Mouse (Mus musculus) forebrain, embryonic 11.5 days (tissue): ENCODE results near the gene Gm8138. TPM values are rescaled to one million over a fixed set of nuclear protein-coding genes. Genes with fewer than 3 reads are reported as not detected.
"Not testable (repeated sequence)": the region's sequence is repeated elsewhere in the genome, so short reads cannot be mapped to it uniquely, and the experiment has no call there.

Source experiments
- ATAC-seq: fragments of 200-750 bp; cut with Nextera tagmentation; replicated peaks from 2 replicates; pipeline ENCODE4 v1.8.0; 2017; ENCODE audit warnings: moderate TSS enrichment; ENCODE audit not compliant: low FRiP score
- DNase-seq: peaks from one replicate; pipeline ENCODE4 v3.0.0-alpha.2; 2017; ENCODE audit warnings: low spot score
- H3K27ac ChIP-seq: fragments of 300-500 bp; sonication (generic); 2 replicates; pipeline ENCODE4 v1.5.1; 2014; ENCODE audit warnings: low read depth, low read length
- H3K27me3 ChIP-seq: fragments of 300-500 bp; sonication (generic); 2 replicates; pipeline ENCODE4 v1.6.1; 2014; ENCODE audit warnings: mild to moderate bottlenecking, low read length, mixed read lengths; ENCODE audit not compliant: control insufficient read depth, insufficient read depth
- H3K36me3 ChIP-seq: fragments of 300-500 bp; sonication (generic); 2 replicates; pipeline ENCODE4 v1.6.1; 2014; ENCODE audit warnings: mild to moderate bottlenecking, low read length, moderate library complexity, mixed read lengths; ENCODE audit not compliant: control insufficient read depth, insufficient read depth
- H3K4me1 ChIP-seq: fragments of 300-500 bp; sonication (generic); replicated peaks from 2 replicates; pipeline ENCODE4 v1.6.1; 2014; ENCODE audit warnings: low read length, mixed read lengths; ENCODE audit not compliant: control insufficient read depth, insufficient read depth
- H3K4me2 ChIP-seq: fragments of 300-500 bp; sonication (generic); 2 replicates; pipeline ENCODE4 v1.6.1; 2014; ENCODE audit warnings: low read depth, mild to moderate bottlenecking, low read length, moderate library complexity, mixed read lengths; ENCODE audit not compliant: severe bottlenecking
- H3K4me3 ChIP-seq: fragments of 300-500 bp; sonication (generic); 2 replicates; pipeline ENCODE4 v1.5.1; 2014; ENCODE audit warnings: low read depth, low read length
- H3K9ac ChIP-seq: fragments of 300-500 bp; sonication (generic); 2 replicates; pipeline ENCODE4 v1.6.1; 2014; ENCODE audit warnings: low read length
- H3K9me3 ChIP-seq: fragments of 300-500 bp; sonication (generic); 2 replicates; pipeline ENCODE4 v1.6.1; 2016; ENCODE audit warnings: low read length, mixed read lengths; ENCODE audit not compliant: control insufficient read depth
- WGBS: fragments of 180-500 bp; shearing (Covaris S2); extraction: QIAGEN DNeasy Blood & Tissue Kit; methylation state at CpG from one replicate; pipeline ENCODE4 v1.1.7; 2014; 5-methylcytosine and 5-hydroxymethylcytosine counted together
- polyA plus RNA-seq: library from polyadenylated mRNA; unstranded; fragments of >200 nt; fragmentation: Nextera tagmentation; extraction: Ambion mirVana; gene quantifications from 2 replicates; pipeline ENCODE4 v1.2.1, GENCODE M21; 2014

The Gm8138 gene
- polyA plus RNA-seq: not detected in 2 replicates

DNA sequence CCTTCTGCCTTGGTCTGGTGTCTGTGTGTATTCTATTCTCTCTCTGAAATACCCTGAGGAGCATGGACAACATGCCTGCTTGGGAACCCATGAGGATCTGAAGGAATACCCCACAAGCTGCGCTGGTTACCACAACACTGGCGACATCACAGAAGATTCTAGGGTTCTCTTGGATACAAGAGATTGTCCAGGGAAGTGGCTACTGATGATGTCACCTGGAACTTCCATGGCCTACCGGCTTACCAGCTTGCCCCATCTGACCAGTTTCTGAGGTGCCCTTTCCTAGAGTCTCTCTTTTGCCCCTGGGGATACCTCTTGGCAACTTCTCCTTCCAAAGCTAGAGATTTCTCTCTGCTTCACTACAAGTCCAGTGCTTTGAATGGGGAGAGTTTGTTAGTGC lies at the start of gene Gm8138:
Gene Gm8138 (minus strand): TSS at position 101 of the 400 bp plus-strand sequence.
- DNase-seq, H3K27ac ChIP-seq, H3K4me3 ChIP-seq, ATAC-seq, H3K27me3 ChIP-seq, H3K36me3 ChIP-seq, H3K4me1 ChIP-seq, H3K9ac ChIP-seq, H3K9me3 ChIP-seq, H3K4me2 ChIP-seq: not testable (repeated sequence)
- WGBS: no CpG with 5 or more reads among the region's 3 CpGs

DNA sequence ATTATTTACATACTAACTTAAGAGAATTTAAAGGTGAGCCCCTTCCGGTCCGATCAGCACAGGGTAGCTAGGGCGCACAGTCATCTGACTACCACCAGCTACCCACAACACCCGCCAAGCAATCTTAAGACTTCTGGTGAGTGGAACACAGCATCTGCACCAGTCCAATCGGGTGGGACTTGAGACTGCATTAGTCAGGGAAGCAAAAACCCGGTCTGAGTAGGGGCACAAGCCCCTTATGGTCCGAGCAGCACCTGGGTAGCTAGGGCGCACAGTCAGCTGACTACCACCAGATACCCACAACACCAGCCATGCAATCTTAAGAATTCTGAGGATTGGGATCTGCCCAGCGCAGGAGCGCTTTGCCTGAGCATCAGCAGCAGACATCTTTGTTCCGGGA lies 54.4 kb downstream of the Gm8138 start:
- H3K4me1 ChIP-seq, ATAC-seq, H3K36me3 ChIP-seq, H3K4me2 ChIP-seq, H3K27ac ChIP-seq, H3K4me3 ChIP-seq, H3K9me3 ChIP-seq, H3K9ac ChIP-seq, H3K27me3 ChIP-seq: not testable (repeated sequence)
- 89% methylated on average over 11 of the region's 11 CpGs for whole genome bisulfite sequencing
- DNase-seq: peak; percentile 5

Other genes starting within 250 kb of the Gm8138 start
- not detected in 2 replicates for gene Gm7233, start 236.5 kb downstream of the Gm8138 start, polyA plus RNA-seq
- gene Gm8122, start 181.0 kb downstream of the Gm8138 start, polyA plus RNA-seq: not detected in 2 replicates
- not detected in 2 replicates for gene Gm8126, start 157.7 kb downstream of the Gm8138 start, polyA plus RNA-seq
- gene Gm9732, start 141.3 kb downstream of the Gm8138 start, polyA plus RNA-seq: not detected in 2 replicates
- gene Gm8127, start 122.5 kb downstream of the Gm8138 start, polyA plus RNA-seq: not detected in 2 replicates
- not detected in 2 replicates for gene 1700001F09Rik, start 68.5 kb downstream of the Gm8138 start, polyA plus RNA-seq
- not detected in 2 replicates for gene Gm5799, start 127.2 kb upstream of the Gm8138 start, polyA plus RNA-seq
- not detected in 2 replicates for gene Gm17654, start 162.8 kb upstream of the Gm8138 start, polyA plus RNA-seq
- not detected in 2 replicates for gene Gm10375, start 191.7 kb upstream of the Gm8138 start, polyA plus RNA-seq